Comparison of ENCODE assay signal across 2 mouse cellular contexts in the genomic region with DNA sequence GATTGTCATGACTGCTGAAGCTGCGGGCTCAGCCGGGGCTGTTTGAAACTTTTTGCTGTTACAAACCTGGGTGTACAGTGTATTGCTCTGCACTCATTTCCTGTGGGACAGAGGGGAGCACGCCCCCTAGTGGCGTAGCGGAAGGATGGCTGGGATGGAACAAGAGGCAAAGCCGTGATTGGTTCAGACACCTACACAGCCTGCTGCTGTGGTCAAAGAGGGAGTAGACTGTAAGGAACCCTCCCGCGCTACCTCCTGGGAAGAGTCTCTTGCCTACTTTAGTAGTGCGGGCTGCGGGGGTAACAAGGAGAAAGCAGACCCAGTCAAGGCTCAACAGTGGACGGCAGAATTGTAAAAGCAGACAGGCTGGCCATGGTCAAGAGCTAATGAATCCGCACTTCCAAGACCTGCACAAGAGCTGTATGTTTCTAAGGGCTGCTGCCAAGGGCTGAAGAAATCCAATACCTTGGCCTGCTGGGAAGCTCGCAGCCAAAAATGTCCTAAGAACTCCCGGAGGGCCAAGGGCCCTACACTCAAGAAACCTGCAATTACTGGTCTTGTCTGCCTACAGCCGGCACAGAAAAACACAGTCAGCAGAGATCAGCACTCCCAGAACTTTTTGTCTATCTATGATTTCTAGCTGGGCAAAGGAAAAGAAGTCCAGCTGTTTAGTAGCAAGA.
TF ChIP-seq lines count a peak whose summit lies in the region.

No protein-coding gene starts in this region.

TF ChIP-seq in C2C12, 6 proteins besides CTCF, POLR2A, EP300 and RAD21:
- no peak for TF ChIP-seq CEBPB (IDR thresholded peaks at IDR 0.05; ENCODE audit: low read depth)
- TF ChIP-seq FOSL1 (IDR thresholded peaks at IDR 0.05; ENCODE audit: insufficient read depth, low read length, poor library complexity, severe bottlenecking): no peak
- no peak for TF ChIP-seq MYOG (IDR thresholded peaks at IDR 0.05; ENCODE audit: control insufficient read depth, extremely low read depth, insufficient read length)
- no peak for TF ChIP-seq MAX (IDR thresholded peaks at IDR 0.05)
- TF ChIP-seq MYOD1 (IDR thresholded peaks at IDR 0.05; ENCODE audit: control insufficient read depth, insufficient read length, low read depth): no peak
- no peak for TF ChIP-seq USF1 (IDR thresholded peaks at IDR 0.05; ENCODE audit: low read depth)

TF ChIP-seq in myocyte, 11 proteins besides CTCF, POLR2A, EP300 and RAD21:
- TF ChIP-seq POLR2AphosphoS2 (IDR thresholded peaks at IDR 0.05; ENCODE audit: insufficient read length, low read depth) (peak; percentile 49), USF1 (IDR thresholded peaks at IDR 0.05; ENCODE audit: low read depth) (no peak), MYOD1 (IDR thresholded peaks at IDR 0.05; ENCODE audit: control insufficient read depth in 1 of 3, insufficient read length in 2 of 3, low read depth in 2 of 3) (peak in 1 of 3 experiments; percentile 29)
TF ChIP-seq in myocyte: peak in this region for 2.
